Mouse (Mus musculus): Measurements from ENCODE around the gene Slit1.

Gene Slit1

DNA sequence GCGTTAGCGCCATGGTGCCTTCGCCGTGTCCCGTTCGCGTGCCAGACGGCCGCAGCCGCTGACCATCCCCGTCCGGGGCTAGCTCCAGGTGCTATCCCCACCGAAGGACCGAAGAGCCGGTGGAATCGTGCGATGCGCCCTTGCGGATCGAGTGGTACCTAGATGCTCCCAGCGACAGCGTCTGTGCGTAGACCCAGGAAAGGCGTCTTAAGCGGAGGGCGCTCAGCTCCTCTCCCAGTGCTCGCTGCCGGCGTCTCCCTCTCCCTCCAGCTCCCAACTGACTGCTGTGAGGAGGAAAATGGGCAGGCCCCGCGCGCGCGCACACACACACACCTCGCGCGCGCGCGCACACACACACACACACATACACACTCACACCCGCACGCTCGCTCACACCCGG lies at the start of gene Slit1:
Gene Slit1 (minus strand): TSS at position 270 of the 400 bp plus-strand sequence.
- no peak for DNase-seq

DNA sequence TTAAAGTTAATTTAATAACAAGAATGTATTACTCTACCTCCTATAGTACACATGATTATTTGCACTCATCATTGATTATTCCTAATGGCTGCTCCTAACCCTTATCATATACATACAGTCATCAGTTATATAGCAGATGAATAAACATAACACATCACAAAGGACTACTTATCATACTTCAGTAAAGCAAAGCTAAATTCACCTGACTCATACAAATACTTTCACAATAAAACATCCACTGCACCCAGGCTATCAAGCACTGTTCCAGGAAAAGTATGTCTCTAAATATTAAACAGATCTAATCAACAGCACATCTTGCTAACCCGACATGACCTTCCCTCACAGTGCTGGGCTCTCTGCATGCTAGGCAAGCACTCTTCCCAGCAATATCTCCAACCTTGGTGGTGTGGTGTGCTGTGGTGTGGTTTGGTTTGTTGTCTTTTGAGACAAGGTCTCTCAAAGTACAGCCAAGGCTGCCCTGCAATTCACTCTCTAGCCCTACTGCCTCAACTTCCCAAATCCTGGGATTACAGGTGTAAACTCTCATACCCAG lies 49.5 kb upstream of the Slit1 start:
- DNase-seq = no peak

DNA sequence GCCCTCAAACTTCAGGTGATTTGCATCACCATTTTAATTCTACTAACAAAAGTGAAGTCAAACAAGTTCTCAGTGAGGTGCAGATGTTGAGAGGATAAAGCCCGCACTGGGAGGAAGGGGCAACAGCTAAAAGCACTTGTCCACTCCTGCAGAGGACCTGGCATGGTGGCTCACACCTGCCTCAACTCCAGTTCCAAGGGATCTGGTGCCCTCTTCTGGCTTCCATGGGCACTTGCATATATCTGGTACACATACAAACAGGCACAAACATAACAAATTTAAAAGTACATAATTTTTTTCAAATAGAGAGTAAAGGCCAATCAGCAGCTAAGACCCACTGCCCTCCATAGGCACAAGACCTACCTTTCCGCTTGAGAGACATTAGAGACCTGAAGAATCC lies 47.9 kb upstream of the Slit1 start:
- no peak for DNase-seq

DNA sequence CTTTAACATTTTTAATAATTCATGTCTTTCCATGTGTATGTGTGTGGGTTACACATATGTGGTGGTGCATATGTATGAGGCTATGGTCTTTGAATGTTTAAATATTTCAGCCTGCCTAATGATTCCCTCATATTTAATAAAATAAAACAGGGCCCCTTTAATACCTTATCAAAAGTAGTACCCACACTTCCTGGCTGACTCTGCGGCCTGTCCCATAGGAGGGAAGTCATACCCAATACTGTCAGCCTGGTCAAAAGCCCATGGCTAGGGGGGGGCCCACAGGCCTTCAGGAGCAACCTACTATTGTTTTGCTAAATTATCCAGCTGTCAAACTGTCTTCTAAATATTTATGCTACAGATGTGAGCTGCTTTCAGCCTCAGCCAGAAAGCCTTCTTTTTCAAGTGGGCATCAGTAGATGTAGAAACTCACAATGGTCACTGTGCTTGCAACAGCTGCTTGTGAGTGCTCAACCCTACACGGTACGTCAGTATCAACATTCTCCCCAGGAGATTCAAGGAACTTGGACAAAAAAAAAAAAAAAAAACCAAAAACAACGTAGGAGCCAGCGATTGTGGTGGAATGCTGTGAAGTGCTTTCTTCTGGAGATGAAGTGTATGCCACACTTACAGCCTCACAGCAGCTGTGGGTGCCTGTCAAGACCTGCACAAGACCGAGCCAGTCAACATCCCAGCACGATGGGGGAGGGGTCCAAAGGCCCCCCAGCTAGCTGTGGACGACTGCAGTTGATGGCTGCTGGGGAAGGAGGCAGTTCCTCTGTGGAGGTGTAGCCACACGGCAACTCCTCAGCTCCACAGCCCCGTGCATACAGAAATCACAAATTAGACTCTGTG lies 45.9 kb upstream of the Slit1 start:
- DNase-seq = no peak

DNA sequence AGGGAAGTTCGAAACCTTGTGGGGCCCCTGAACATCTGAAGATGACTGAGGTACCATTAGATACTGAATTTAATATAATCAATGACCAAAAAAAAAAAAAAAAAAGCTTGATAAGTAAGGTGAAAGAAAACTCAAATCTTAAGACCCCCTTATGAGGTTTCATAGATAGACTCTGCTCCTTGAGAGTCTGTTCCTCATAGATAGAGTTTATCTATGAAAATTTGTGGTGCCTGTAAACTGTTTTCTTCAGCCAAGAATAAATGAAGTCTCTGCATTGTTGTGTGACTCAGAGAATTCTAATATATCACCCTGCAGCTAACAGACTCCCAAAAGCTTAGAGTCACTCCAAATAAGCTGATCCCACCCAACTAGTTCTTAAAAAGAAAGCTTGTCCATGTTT lies 43.4 kb upstream of the Slit1 start:
- DNase-seq = no peak

DNA sequence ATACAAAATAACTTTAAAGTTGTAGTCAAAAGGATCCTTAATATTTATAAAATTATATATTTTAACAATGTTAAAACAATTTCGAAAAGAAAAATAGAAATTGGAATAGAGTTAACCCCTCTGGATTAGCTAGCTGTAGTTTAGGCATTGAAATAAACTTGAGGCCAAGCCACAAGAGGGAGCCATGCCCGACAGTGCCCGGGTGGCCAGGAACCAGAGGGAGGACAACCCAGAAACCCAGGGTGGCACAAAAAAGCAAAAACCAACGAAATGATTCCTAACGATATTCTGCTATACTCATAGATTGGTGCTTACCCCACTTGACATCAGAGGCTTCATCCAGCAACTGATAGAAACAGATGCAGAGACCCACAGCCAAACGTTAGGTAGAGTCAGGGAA lies 34.0 kb upstream of the Slit1 start:
- DNase-seq = no peak

DNA sequence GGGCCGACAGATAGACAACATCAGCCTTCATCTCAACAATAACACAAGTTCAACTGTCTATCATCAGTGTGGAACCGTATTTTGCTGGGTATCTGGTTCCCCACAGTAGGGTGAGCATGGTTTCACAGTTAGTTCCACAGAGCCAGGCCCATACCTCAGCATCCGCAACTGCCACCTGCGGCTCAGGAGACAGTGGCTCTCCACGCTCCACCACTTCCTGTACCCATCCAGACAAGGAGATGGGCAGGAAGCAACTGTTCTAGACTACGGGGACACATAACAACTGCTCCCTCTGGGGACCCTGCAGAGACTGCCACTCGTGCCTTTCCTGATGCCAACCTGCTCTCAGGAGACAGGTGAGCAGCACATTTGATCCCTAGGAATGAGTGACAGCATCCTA lies 25.2 kb upstream of the Slit1 start:
- no peak for DNase-seq

DNA sequence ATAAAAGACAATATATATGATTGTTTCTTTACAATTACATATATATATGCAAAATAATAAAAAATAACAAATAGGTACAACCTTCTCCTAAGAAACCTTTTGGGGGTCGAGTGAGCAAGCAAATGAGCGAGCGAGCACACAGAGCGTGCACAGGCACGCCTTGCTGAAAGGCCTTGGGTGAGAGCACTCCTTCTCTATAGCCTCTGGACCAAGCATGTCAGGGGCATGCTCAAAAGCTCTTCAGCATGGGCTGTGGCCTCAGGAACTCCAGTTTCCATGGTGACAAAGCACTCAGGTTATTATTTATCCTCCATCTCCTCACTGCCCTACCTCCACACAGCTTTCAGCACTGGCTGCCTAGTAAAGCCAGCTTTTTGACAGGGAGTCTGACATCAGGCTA lies 23.2 kb upstream of the Slit1 start:
- DNase-seq = peak; percentile 41

DNA sequence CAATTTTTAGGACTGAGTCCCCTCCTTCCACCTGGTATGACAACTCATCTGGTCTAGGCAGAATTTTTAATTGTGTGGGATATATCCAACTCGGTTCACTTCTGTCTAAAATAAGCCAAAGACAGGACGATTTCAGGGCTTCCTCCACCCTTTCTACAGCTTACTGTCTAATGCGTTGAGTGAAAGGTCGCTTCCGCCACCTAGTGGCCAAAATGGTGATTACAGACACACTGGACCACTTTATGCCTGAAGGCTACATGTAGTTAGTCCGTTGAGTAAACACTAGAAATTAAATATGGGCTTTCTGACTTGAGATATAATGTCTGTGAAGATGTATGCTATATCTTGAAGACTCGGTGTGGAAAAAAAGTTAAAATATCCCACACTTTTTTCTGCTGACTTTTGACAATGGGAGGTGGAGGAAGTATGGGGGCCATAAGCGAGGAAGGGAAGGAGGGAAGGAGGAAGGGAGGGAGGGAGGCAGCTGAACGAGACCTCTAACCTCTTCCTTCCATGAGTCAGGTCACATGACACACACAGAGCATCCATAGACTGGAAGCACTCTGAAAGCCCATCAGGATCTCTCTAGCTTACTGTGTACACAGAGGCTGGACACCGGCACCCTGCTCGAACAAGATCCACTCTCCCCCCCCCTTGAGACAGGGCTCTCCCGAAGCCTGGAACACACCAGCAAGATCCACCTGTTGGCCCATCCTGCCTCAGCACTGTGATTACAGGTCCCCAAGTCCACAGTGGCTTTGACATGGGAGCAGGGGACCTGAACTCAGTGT lies 20.6 kb upstream of the Slit1 start:
- DNase-seq = peak; percentile 95

DNA sequence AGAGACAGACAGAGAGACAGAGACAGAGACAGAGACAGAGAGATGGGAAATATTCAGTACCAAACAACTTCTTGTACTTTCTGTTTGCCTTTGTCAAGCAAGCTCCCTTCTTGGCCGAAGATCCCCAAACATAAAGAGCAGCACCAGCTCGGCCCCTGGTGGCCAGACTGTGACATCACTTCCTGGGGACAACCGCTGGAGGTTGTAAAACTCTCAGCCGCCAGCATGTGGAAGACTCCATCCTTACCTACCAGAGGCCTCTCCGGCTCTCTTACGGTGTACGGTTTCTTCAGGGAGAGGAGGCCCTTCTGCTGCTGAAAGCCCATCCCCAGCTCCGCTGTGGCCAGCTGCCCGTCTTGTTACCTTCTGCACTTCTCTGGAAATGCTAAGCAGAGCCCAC lies 18.1 kb upstream of the Slit1 start:
- DNase-seq = no peak

DNA sequence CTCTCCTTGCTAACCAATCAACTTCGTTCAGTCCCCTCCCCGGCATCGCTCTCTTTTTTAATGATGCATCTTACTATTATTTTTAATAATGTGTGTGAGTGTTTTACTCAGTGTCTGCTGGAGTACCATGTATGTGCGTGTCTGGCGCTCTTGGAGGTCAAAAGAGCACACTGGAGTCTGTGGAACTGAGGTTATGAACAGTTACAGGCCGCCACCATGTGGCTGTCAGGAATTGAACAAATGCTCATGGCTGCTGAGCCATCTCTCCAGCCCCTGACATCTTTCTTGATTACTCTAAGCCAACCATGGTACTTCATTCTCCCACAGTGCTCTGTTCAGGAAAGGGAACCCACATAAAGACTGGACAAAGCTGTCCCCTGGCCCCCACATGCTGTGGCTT lies 16.3 kb upstream of the Slit1 start:
- no peak for DNase-seq

DNA sequence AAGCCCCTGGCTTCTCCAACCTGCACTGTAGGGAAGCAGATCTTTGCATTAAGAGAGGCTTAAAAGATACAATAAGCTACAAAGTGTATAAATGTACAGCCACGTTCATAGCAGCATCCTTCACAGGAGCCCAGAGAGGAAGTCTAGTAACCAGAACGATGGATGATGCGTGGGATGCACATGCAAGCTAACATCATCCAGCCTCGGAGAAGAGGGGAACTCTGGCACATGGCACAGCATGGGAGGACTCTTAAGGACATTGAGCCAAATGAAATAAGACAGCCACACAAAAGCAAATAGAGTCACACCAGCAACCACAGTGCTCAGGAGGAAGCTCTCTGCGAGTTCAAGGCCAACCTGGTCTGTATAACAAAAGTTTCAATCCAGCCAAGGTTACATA lies 15.8 kb upstream of the Slit1 start:
- DNase-seq = no peak

DNA sequence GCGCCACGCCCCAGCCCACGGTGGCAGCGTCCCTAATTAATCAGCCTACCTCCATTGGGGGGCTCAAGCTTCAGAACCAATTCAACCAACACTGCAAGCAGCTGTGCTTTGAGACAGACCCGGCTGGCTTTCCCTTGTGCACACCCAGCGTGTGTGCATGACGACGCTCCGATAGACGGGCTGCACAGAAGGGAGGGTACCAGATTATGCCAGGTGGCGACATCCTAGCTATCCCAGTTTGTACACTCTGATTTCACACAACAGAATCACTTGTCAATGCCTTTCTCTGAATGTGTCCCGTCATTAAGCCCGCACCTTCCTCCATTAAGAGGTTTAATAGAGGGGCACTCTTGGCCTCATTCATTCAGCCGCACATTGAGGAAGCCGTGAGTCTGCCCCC lies 11.3 kb upstream of the Slit1 start:
- DNase-seq = no peak

DNA sequence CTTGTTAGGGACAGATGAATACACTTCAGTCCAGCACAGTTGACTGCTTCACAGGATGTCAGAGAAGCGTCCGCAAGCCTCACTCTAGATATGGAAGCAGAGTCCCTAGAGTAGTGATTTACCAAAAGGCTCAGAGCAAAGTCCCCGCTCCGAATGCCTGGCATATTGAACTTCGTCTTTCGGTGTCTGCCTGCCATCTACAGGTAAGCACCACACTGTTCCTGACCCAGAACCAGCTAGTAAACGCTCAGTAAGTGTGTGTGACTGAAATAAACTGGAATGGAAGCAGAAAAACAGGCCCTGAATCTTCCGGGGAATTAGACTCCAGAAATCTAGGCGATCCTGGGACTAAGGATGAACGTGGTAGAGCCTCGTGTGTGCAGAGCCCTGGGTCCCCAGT lies 8.4 kb upstream of the Slit1 start:
- no peak for DNase-seq

DNA sequence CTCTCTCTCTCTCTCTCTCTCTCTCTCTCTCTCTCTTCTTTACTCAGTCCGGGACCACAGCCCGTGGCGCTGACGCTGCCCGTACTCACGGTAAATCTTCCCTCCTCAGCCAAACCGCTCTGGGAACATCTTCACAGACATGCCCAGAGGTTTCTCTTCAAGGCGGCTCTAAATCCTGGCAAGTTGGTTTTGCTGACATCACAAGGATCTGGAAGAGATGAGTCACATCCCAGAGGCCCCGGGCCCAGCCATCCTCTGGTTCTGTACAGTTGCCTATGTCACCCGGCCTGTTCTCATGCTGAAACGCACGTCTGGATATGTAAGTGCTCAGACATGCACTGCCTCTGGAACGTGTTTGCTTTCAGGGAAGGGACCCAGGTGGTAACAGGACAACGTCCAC lies 4.0 kb upstream of the Slit1 start:
- DNase-seq = no peak

DNA sequence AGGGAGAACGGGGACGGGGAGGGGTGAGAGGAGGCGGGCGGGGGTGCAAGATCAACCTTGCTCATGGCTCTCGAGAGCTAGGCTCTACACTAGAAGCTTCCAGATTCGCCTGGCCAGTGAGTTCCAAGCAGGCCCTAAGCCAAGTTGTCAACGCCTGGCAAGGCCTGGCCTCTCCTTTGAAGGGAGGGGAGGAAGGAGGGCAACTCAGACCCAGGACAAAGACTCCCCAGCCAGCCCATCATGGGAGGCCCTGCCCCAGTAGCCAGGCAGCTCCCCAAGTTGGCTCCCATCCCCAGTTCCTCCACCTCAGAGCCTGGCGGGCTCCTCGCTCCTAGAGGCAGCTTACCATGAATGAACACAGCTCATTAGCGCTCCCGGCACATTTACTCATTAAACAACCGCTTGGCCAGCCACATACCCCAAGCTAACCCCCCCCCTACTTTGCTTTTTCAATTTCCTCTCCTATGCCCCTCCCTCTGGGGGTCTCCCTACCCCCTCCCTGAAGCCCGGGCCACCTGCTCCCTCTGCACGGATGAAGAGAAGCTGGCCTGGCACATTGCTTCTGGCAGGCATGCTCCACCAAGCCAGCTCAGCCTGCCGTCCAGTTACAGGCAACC lies 2.6 kb upstream of the Slit1 start:
- DNase-seq = no peak

DNA sequence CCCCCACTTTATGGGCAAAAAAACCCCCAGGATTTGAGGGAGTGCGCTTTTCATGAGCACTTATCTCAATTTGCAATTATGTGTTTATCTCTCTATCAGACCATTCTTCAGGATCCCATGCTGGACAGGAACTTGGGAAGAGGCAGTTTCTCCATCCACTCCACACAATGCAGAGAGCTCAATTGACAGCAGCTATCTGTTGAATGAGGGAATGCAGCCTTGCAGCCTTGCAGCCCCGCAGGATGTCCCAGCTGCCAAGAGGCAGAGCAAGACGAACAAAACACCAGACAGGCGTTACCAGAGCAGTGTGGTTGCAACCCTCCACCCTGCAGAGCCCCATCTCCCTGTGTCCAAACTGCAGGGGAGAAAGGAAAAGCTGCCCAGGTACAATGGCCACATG lies 4.6 kb downstream of the Slit1 start:
- DNase-seq = no peak

DNA sequence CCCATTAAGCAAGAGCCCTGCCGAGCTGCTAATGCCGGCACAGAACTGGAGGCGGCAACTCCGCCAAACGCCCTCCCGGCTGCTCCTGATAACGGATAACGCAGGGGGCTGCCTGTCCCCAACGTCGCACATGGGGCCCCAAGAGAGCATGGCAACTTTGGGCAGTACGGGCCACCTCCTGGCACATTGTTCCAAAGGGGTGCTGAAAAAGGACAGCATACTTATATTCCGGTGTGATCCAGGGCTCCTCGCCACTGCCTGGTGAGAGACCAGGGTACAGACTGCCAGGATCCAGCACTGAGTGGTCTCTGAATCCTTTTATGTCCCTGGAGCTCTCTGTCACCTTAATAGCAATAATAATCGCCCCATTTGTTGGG lies 5.0 kb downstream of the Slit1 start:
- no peak for DNase-seq

DNA sequence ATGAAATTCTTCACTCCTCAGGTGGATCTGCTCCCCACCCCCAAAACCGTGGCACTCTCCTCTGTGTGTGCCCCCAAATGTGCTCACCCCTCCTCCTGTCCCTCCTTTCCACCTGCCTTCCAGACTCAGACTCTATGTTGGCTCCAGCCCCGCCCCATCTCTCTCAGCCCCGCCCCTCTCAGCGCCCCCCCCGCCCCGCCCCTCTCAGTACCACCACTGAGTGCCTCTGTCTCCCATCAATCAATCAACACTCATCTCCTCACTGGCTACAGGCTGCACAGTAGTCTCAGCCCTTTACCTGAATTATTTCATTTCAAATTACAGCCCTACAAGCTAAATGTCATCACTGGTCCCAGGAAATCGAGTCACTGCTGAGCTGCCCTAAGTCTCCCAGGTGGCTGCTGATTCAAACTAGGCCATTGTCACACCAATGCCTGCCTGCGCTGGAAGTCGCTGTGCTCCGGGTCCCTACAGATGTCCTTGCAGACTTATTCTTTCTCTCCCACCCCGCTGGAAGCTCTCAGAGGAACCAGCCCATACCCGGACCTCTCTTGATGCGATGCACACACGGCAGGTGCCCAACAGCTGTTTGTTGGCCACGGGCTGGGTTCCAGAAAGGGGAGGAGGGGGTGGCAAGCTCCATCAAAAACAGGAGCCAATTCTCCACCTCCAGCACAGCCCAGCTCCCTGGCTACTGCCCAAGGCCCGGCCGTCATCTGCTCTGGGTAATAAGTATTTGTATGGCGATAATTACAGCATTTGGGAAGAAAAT lies 5.6 kb downstream of the Slit1 start:
- no peak for DNase-seq

DNA sequence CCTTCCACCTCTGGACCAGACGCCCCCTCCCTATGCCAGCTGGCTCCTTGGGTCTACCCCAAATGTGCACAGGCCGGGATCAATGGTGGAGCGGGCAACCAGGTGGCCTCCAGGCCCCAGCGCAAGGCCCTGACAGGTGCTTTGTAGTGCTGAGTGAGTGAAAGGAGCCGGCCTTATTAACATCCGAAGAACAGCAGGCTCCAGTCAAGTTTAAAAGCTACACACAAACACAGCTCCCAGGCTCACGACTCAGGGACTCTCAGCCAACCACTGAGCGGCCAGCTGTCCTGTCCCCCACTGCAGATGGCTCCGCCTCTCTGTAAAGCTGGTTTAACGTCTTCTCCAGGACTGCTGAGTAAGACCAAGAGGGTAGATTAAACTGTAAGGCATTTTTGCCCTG lies 8.8 kb downstream of the Slit1 start:
- DNase-seq = no peak

DNA sequence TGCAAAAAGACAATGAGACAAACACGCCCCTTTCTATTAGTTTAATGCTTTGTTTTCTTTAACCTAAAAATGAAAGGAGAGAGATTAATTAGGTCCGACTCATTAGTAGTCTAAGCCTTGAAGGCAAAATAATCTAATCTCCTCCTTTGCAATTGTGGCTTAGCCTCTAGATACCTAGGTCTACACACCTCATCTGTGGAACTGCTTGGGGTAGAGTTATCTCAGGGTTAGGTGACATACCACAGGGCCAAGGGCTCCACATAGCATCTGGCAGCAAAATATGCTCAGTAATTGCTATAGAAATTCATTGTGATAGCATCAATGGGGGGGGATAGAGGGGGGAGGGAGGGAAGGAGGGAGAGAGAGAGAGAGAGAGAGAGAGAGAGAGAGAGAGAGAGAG lies 18.0 kb downstream of the Slit1 start:
- no peak for DNase-seq

DNA sequence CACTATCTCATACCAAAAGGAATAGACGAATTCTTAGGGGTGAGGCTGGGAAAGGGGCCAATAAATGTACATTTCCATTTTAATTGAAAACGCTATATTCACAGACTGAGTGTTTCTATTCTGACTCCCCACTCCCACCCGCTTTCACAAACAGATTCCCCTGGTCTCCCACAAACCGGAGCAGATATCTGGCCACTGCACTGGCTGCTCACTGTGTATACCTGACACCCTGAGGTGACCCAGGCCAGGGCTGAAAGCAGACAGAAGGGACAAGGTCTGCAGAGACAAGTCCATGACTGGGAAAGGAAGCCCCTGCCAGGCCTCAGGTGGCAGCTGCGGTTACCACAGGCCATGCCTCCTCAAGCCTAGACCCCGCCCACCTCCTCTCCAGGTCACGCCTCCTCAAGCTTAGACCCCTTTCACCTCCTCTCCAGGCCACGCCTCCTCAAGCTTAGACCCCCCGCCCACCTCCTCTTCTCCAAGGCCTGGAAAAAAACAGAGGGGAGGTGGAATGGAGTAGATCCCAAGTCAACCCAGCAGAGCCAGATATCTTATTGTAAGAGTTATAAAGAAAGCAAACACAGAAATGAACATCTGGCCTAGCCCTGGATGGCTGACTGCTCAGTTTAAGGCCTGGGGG lies 18.5 kb downstream of the Slit1 start:
- DNase-seq = no peak
